Mouse (Mus musculus) thymus, postnatal 36 days (tissue): Measurements from ENCODE around the gene Vmn1r81.

Experiments used
- DNase-seq, 2 experiments: peaks; one replicate each; pipeline ENCODE4 v3.0.0; 2022; ENCODE audit warnings: mixed read lengths in 2 of 2

The Vmn1r81 gene

DNA sequence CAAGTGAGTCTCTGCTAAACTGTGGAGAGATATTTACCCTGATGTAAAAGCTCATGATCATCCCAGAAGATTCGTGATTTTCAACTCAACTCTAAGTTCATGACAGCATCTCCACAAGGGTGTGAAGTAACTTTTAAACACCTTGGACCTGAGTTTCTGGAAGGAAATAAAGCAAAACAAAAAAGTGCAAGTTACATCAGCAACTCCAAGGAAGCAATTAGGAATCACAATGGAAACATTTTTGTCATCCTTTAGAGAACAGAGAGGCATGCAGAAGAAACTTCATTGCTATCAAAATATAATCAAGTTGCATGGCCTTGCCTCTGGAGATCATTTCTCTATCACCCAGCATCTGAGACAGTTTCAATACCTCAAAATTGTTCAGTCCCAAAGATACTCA is at the start of gene Vmn1r81:
Gene Vmn1r81 (minus strand): TSS at position 101 of the 400 bp plus-strand sequence.
- DNase-seq, result no peak

DNA sequence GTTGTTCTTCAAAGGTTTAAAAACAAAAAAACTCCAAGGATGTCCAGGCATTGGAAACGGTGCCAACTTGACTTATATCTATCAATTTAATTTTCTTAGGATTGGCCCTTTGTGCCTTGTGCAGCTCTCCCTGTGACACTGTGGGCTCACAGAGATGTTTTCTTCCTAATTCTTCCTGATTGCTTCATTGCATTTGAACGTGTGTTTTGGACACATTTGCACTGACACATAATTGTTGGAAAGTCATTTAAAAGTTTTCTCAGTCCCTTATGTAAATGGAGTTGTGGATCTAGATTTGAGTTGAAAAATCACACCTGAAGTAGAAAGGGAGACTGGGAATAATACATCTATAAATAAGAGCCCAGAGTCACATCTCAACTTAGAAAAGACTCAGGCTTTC is 32.1 kb upstream of the Vmn1r81 start, which contains the start of gene Vmn1r82:
Gene Vmn1r82 (plus strand): TSS at position 301 of the 400 bp plus-strand sequence.
- no peak for DNase-seq

DNA sequence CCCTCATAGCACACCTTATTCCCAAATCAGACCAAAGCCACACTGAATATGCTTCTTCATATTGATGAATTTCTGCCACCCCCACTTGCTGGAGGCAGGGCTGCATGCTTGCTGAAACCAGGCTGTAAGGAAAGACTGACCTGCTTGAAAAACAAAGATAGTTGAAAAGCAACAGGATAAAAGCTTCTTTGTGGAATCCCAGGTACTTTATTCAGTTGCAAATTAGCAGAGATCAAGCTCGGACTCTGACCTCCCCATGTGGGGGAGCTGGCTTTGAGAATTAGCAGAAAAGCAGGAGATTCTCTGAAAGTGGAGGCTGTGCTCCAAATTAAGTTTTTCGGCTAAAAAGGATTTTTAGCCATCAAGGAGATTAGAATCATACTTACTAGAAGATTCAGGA is 63.9 kb downstream of the Vmn1r81 start:
- no peak for DNase-seq
